Mouse (Mus musculus) stomach, embryonic 16.5 days (tissue): ENCODE data around the gene Sypl. TPM values are rescaled to one million over a fixed set of nuclear protein-coding genes. Genes with fewer than 3 reads are reported as not detected.
A peak's percentile ranks its signal among the peaks of the same experiment; 100 is the strongest.

ENCODE experiments used
- ATAC-seq: fragments of 200-750 bp; cut with Nextera tagmentation; 2 replicates; pipeline ENCODE4 v1.8.0; 2017; ENCODE audit warnings: moderate number of reproducible peaks, moderate TSS enrichment; ENCODE audit not compliant: insufficient read depth, low FRiP score
- H3K27ac ChIP-seq: fragments of 300-500 bp; sonication (generic); 2 replicates; pipeline ENCODE4 v1.5.1; 2014; ENCODE audit warnings: low read length
- H3K27me3 ChIP-seq: fragments of 300-500 bp; sonication (generic); 2 replicates; pipeline ENCODE4 v1.6.1; 2014; ENCODE audit warnings: low read length, control low read depth, mixed read lengths; ENCODE audit not compliant: control insufficient read depth, insufficient read depth
- H3K36me3 ChIP-seq: fragments of 300-500 bp; sonication (generic); 2 replicates; pipeline ENCODE4 v1.6.1; 2014; ENCODE audit warnings: low read length; ENCODE audit not compliant: control insufficient read depth, insufficient read depth
- H3K4me1 ChIP-seq: fragments of 300-500 bp; sonication (generic); 2 replicates; pipeline ENCODE4 v1.6.1; 2014; ENCODE audit warnings: low read length, control low read depth, mixed read lengths; ENCODE audit not compliant: control insufficient read depth, insufficient read depth
- H3K4me2 ChIP-seq: fragments of 300-500 bp; sonication (generic); 2 replicates; pipeline ENCODE4 v1.6.1; 2014; ENCODE audit warnings: low read depth, low read length, mixed read lengths
- H3K4me3 ChIP-seq: fragments of 300-500 bp; sonication (generic); replicated peaks from 2 replicates; pipeline ENCODE4 v1.5.1; 2014; ENCODE audit warnings: mild to moderate bottlenecking, low read length
- H3K9ac ChIP-seq: fragments of 300-500 bp; sonication (generic); 2 replicates; pipeline ENCODE4 v1.6.1; 2014; ENCODE audit warnings: low read length
- H3K9me3 ChIP-seq: fragments of 300-500 bp; sonication (generic); replicated peaks from 2 replicates; pipeline ENCODE4 v1.6.1; 2016; ENCODE audit warnings: low read length, control low read depth; ENCODE audit not compliant: control insufficient read depth
- WGBS: fragments of 180-500 bp; shearing (Covaris S2); extraction: QIAGEN DNeasy Blood & Tissue Kit; methylation state at CpG from one replicate; pipeline ENCODE4 v1.1.7; 2014; 5-methylcytosine and 5-hydroxymethylcytosine counted together
- polyA plus RNA-seq: library from polyadenylated mRNA; unstranded; fragments of >200 nt; fragmentation: Nextera tagmentation; extraction: Ambion mirVana; gene quantifications from 2 replicates; pipeline ENCODE4 v1.2.1, GENCODE M21; 2015

Gene Sypl
- 188 and 210 TPM in 2 replicates for polyA plus RNA-seq

DNA sequence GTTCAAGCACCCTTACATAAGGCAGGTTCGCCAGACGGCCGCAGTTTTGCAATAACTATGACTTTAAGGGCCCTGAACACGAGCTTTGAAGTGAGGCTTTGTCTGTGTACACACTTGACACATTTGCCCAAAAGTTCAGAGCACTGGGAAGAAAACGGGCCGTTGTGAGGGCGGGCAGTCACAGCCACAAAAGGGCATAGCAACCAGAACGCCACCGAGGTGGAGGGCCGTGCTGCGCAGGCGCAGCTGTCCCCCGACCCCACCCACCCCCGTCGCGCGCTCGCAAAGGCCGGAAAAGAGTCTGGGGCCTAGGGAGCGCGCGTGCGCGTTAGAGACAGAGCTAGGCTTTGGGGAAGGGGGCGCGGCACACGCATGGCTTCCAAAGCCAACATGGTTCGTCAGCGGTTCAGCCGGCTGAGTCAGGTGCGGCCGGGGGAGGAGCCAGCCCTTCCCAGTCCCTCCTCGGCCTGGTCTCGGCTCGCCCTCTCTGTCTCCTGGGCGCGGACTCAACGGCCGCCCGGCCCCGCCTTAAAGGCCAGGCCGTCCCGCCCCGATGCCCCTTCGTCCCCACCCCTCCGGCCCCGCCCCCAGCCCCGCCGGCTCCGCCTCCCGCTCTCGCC is at the start of gene Sypl:
Gene Sypl (plus strand): TSS at position 296 of the 620 bp plus-strand sequence.
- no peaks in the 10 kb centered on the region for H3K36me3 ChIP-seq
- under 1% methylated on average over 51 of the region's 52 CpGs for WGBS
- peak within 1 kb of the TSS; percentile 61 for H3K4me3 ChIP-seq
- peak; percentile 99 for ATAC-seq
- H3K9ac ChIP-seq: peak within 1 kb of the TSS; percentile 80
- peaks cover 23% of the 10 kb centered on the region for H3K4me1 ChIP-seq
- H3K9me3 ChIP-seq: no peaks in the 10 kb centered on the region
- no peaks in the 10 kb centered on the region for H3K27me3 ChIP-seq
- H3K4me2 ChIP-seq: peak within 1 kb of the TSS; percentile 75
- H3K27ac ChIP-seq: peak within 1 kb of the TSS; percentile 97

DNA sequence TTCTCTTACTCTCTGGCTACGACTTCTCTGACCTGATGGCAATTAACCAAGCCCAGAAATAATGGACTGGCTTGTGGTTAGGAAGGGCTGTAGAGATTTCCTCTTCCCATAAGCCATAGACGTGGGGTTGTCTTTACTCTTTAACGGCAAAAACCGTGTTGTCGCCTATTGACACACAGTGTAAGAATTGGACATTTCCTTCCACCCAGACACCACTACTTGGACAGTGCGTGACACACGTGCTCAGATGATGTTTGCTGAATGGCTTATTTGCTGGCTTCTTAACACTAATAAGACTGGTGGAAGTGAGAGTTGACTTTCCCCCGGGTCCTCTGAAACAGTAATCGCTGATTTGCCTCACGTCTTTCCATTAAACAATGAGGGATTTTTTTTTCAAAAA is 44.0 kb upstream of the Sypl start:
- Histone ChIP-seq H3K27ac (no peak overlapping the region), H3K36me3 (no peaks in the 10 kb centered on the region), H3K4me3 (no peak overlapping the region), H3K9ac (no peak overlapping the region), H3K4me1 (0 out of 2 replicates have a peak, but pooled peaks cover 4% of the 10 kb centered on the region), H3K4me2 (no peak overlapping the region), H3K9me3 (no peaks in the 10 kb centered on the region), H3K27me3 (no peaks in the 10 kb centered on the region)
- no peak for ATAC-seq
- 58% methylated on average over 10 of the region's 10 CpGs for WGBS

DNA sequence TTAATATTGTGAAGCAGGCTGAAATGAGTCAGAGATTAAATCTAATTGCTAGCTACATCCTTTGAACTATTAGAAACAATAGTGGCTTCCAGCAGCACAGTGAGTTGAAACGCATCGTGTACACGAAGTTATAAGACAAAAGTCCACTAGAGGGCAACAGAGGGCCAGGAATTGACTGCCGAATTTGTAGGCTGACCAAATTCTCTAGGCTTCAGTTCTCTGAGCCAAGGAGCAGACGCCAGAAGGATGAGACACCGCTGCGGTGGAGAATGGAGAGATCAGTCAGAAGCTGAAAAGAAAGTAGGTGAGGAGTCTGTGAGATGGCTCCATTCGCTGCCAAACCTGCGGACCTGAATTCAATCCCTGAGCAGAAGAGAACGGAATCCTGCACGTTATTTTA is 43.6 kb upstream of the Sypl start:
- 11% methylated on average over 11 of the region's 11 CpGs for WGBS
- no peak; the same call in 1 of the 2 replicates for ATAC-seq
- no peaks in the 10 kb centered on the region for H3K27me3 ChIP-seq
- 0 out of 2 replicates have a peak, but pooled peaks cover 4% of the 10 kb centered on the region for H3K4me1 ChIP-seq
- no peaks in the 10 kb centered on the region for H3K9me3 ChIP-seq
- H3K4me3 ChIP-seq: peak overlapping the region; percentile 22
- peak overlapping the region; percentile 44 for H3K4me2 ChIP-seq
- no peaks in the 10 kb centered on the region for H3K36me3 ChIP-seq
- H3K27ac ChIP-seq: no peak overlapping the region
- H3K9ac ChIP-seq: no peak overlapping the region

DNA sequence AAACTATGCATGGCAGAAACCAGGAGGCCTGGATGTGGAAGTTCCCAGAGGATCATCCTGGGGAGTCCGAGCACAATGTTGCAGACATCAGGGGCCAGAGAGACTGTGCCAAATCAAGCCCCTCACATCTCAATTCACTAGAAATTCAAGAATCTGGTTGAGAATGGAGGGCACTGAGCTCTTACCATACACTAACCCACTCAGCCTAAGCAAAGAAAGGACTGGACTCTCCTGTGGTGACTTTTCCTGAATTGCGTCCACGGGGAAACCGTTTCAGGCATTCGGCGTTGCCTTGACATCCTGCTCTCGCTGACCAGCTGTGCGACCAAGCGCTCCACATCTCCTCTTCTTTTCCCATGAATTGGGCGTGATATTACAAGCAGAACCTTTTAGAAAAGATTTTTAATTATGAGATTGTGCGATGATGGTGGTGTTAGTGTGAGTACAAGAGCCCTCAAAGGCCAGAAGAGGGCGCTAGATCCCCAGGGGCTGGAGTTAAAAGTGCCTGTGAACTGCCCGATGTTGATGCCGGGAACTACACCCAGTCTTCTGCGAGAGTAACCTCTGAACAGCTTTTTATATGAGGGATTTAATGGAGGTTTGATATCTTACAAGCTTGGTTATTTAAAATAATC is 43.0 kb upstream of the Sypl start:
- no peak for ATAC-seq
- peak overlapping the region; percentile 22 for H3K4me3 ChIP-seq
- H3K36me3 ChIP-seq: no peaks in the 10 kb centered on the region
- H3K27ac ChIP-seq: no peak overlapping the region
- H3K27me3 ChIP-seq: no peaks in the 10 kb centered on the region
- 0 out of 2 replicates have a peak, but pooled peaks cover 4% of the 10 kb centered on the region for H3K4me1 ChIP-seq
- peak overlapping the region; percentile 44 for H3K4me2 ChIP-seq
- WGBS: 37% methylated on average over 15 of the region's 15 CpGs
- no peak overlapping the region for H3K9ac ChIP-seq
- H3K9me3 ChIP-seq: no peaks in the 10 kb centered on the region

- 58% methylated on average over 4 of the region's 4 CpGs for WGBS
- Histone ChIP-seq H3K4me1 (0 out of 2 replicates have a peak, but pooled peaks cover 4% of the 10 kb centered on the region), H3K4me3 (no peak overlapping the region), H3K9me3 (no peaks in the 10 kb centered on the region), H3K27me3 (no peaks in the 10 kb centered on the region), H3K36me3 (no peaks in the 10 kb centered on the region), H3K9ac (no peak overlapping the region), H3K27ac (no peak overlapping the region), H3K4me2 (no peak overlapping the region)
- ATAC-seq: no peak
Observed at GRCm38 (mm10) chr12:32911569-32911968, 42.1 kb upstream of the Sypl start.

DNA sequence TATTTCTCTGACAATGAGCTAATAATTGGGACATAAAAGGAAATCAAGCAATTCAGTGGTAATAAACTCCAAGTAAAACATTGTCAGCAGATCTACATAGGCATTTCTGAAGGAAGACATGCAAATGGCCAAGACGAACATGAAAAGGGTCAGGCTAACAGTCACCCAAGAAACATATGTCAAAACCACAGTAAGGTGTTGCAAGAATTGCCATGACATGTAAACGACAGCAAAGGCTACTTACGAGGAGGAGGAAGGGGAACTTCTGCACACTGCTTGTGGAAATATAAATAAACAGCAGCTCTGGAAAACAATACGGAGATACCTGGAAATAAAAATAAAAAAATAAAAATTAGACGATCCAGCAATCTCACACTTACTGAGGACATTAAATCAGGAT is 40.9 kb upstream of the Sypl start:
- no peak overlapping the region for H3K27ac ChIP-seq
- no peak for ATAC-seq
- no peaks in the 10 kb centered on the region for H3K9me3 ChIP-seq

GRCm38 (mm10) chr12:32918683-32919082 is 35.0 kb upstream of the Sypl start:
- no peak for ATAC-seq
- no peaks in the 10 kb centered on the region for H3K36me3 ChIP-seq
- no peak overlapping the region for H3K4me3 ChIP-seq
- no peak overlapping the region for H3K27ac ChIP-seq
- 74% methylated on average over 7 of the region's 7 CpGs for WGBS
- H3K9ac ChIP-seq: no peak overlapping the region
- H3K27me3 ChIP-seq: no peaks in the 10 kb centered on the region
- no peak overlapping the region for H3K4me2 ChIP-seq
- H3K4me1 ChIP-seq: 0 out of 2 replicates have a peak, but pooled peaks cover 2% of the 10 kb centered on the region
- no peaks in the 10 kb centered on the region for H3K9me3 ChIP-seq

More for the DNA sequence above, 40.9 kb upstream of the Sypl start:
- Histone ChIP-seq H3K4me2 (no peak overlapping the region), H3K27me3 (no peaks in the 10 kb centered on the region), H3K9ac (no peak overlapping the region), H3K4me3 (no peak overlapping the region), H3K4me1 (0 out of 2 replicates have a peak, but pooled peaks cover 4% of the 10 kb centered on the region), H3K36me3 (no peaks in the 10 kb centered on the region)
- 71% methylated on average over 5 of the region's 5 CpGs for WGBS

GRCm38 (mm10) chr12:32919091-32919490 is 34.6 kb upstream of the Sypl start:
- 57% methylated on average over 3 of the region's 3 CpGs for WGBS
- no peaks in the 10 kb centered on the region for H3K36me3 ChIP-seq
- ATAC-seq: no peak
- no peaks in the 10 kb centered on the region for H3K27me3 ChIP-seq
- H3K9ac ChIP-seq: no peak overlapping the region
- H3K4me2 ChIP-seq: no peak overlapping the region
- H3K9me3 ChIP-seq: no peaks in the 10 kb centered on the region
- H3K4me1 ChIP-seq: 0 out of 2 replicates have a peak, but pooled peaks cover 2% of the 10 kb centered on the region
- no peak overlapping the region for H3K4me3 ChIP-seq
- H3K27ac ChIP-seq: no peak overlapping the region

GRCm38 (mm10) chr12:32919527-32919926 is 34.2 kb upstream of the Sypl start:
- WGBS: 78% methylated on average over 5 of the region's 5 CpGs
- H3K27me3 ChIP-seq: no peaks in the 10 kb centered on the region
- H3K9ac ChIP-seq: no peak overlapping the region
- no peaks in the 10 kb centered on the region for H3K9me3 ChIP-seq
- no peak overlapping the region for H3K4me2 ChIP-seq
- H3K4me3 ChIP-seq: no peak overlapping the region
- no peaks in the 10 kb centered on the region for H3K36me3 ChIP-seq
- H3K27ac ChIP-seq: no peak overlapping the region
- no peak for ATAC-seq
- 0 out of 2 replicates have a peak, but pooled peaks cover 2% of the 10 kb centered on the region for H3K4me1 ChIP-seq
